Mouse (Mus musculus): ENCODE results near the gene Dbil5. TPM values are rescaled to one million over a fixed set of nuclear protein-coding genes. Genes with fewer than 3 reads are reported as not detected.

The Dbil5 gene
- polyA plus RNA-seq, 1 experiment: not detected

GRCm38 (mm10) chr11:76215011-76215410, 2.4 kb upstream of the Dbil5 start:
- no peak for TF ChIP-seq GATA1 (IDR thresholded peaks at IDR 0.05; ENCODE audit: low read length)

- TF ChIP-seq GATA1 (IDR thresholded peaks at IDR 0.05; ENCODE audit: low read length): no peak
These were observed 1.3 kb upstream of the Dbil5 start for GRCm38 (mm10) chr11:76216049-76216540.

GRCm38 (mm10) chr11:76216681-76217389, 573 bp upstream of the Dbil5 start:
- no peak for TF ChIP-seq GATA1 (IDR thresholded peaks at IDR 0.05; ENCODE audit: low read length)

GRCm38 (mm10) chr11:76224631-76225030, 7.2 kb downstream of the Dbil5 start:
- no peak for TF ChIP-seq GATA1 (IDR thresholded peaks at IDR 0.05; ENCODE audit: low read length)

GRCm38 (mm10) chr11:76225051-76225450, 7.6 kb downstream of the Dbil5 start:
- no peak for TF ChIP-seq GATA1 (IDR thresholded peaks at IDR 0.05; ENCODE audit: low read length)

GRCm38 (mm10) chr11:76236136-76236535, 18.7 kb downstream of the Dbil5 start:
- no peak for TF ChIP-seq GATA1 (IDR thresholded peaks at IDR 0.05; ENCODE audit: low read length)

GRCm38 (mm10) chr11:76239750-76240149, 22.3 kb downstream of the Dbil5 start:
- TF ChIP-seq GATA1 (IDR thresholded peaks at IDR 0.05; ENCODE audit: low read length): no peak

- no peak for TF ChIP-seq GATA1 (IDR thresholded peaks at IDR 0.05; ENCODE audit: low read length)
These were observed 25.7 kb downstream of the Dbil5 start, which contains the start of the genes Mrm3 and Glod4 for GRCm38 (mm10) chr11:76242901-76243810. Mrm3 (plus strand) TSS chr11:76243715. Glod4 (minus strand) TSS chr11:76243725.

GRCm38 (mm10) chr11:76243811-76244546, 26.6 kb downstream of the Dbil5 start:
- no peak for TF ChIP-seq GATA1 (IDR thresholded peaks at IDR 0.05; ENCODE audit: low read length)

GRCm38 (mm10) chr11:76246439-76246838, 29.0 kb downstream of the Dbil5 start:
- TF ChIP-seq GATA1 (IDR thresholded peaks at IDR 0.05; ENCODE audit: low read length): no peak

- TF ChIP-seq GATA1 (IDR thresholded peaks at IDR 0.05; ENCODE audit: low read length): no peak
These were observed 29.8 kb downstream of the Dbil5 start for GRCm38 (mm10) chr11:76247239-76247638.

- no peak for TF ChIP-seq GATA1 (IDR thresholded peaks at IDR 0.05; ENCODE audit: low read length)
These were observed 34.6 kb downstream of the Dbil5 start for GRCm38 (mm10) chr11:76252036-76252435.

GRCm38 (mm10) chr11:76253145-76253917, 35.9 kb downstream of the Dbil5 start:
- TF ChIP-seq GATA1 (IDR thresholded peaks at IDR 0.05; ENCODE audit: low read length): no peak

- no peak for TF ChIP-seq GATA1 (IDR thresholded peaks at IDR 0.05; ENCODE audit: low read length)
These were observed 36.5 kb downstream of the Dbil5 start for GRCm38 (mm10) chr11:76253918-76254264.

Measured in G1E-ER4 (cell line).